Mouse (Mus musculus): Measurements from ENCODE around the gene Mmp23. TPM values are rescaled to one million over a fixed set of nuclear protein-coding genes. Genes with fewer than 3 reads are reported as not detected.

Gene Mmp23
- total RNA-seq, 2 experiments from 2014 or later = 4.1 to 5.4 TPM

- no peak for DNase-seq (ENCODE audit: extremely low spot score in 1 of 2, low spot score in 2 of 2)
- intact Hi-C loops (cut with DNase I) = no loop called here
- no peak overlapping the region for H3K27ac ChIP-seq
Observed at GRCm38 (mm10) chr4:155618321-155618720, 34.9 kb downstream of the Mmp23 start.

DNA sequence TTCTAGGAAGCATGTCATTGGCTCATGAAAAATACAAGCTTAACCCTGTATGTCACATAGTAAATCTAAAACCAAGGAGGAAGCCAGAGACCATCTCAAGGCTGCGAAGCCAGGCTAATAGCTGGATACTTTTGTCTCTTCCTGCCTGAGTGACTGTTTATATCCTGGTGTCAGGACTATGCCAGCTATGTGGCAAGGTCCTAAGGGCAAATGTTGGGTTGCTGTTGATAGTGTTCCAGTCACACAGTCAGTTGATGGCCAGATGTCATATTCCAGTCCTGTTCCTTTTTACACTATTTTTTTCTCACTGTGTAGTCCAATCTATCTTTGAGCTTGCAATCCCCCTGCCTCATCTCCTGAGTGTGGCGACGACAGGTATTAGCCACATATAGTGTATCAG is 39.9 kb downstream of the Mmp23 start:
- DNase-seq (ENCODE audit: extremely low spot score in 1 of 2, low spot score in 2 of 2) = no peak
- H3K4me3 ChIP-seq = no peak overlapping the region
- no peak for TF ChIP-seq CTCF (IDR thresholded peaks at IDR 0.05)
- peak overlapping the region; percentile 42; the same call in 1 of the 2 replicates for H3K27ac ChIP-seq
- intact Hi-C loops (cut with DNase I) = no loop called here

More at GRCm38 (mm10) chr4:155618321-155618720, 34.9 kb downstream of the Mmp23 start:
- no peak for TF ChIP-seq CTCF (IDR thresholded peaks at IDR 0.05)
- H3K4me3 ChIP-seq = no peak overlapping the region

DNA sequence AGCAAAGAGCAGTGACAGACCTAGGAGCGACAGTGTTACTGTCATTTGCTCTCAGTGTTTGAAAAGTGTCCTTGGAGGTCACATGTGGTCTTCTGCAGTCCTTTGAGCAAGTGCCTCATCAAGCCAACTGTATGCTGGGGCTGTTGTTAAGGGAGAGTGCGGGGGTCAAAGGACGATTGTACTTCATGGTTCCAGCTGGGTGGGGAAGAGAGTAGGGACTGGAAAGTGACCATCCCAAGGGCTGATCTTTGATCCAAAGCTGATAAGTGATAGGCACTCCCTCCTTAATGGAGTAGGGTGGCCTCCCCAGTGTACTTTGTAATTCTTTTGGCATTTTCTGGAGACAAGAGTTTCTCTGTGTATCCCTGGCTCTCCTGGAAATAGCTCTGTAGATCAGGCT is 41.3 kb downstream of the Mmp23 start:
- no peak for DNase-seq (ENCODE audit: extremely low spot score in 1 of 2, low spot score in 2 of 2)
- no peak for TF ChIP-seq CTCF (IDR thresholded peaks at IDR 0.05)
- intact Hi-C loops (cut with DNase I) = no loop called here
- Histone ChIP-seq H3K4me3 (no peak overlapping the region), H3K27ac (no peak overlapping the region)

- Histone ChIP-seq H3K4me3 (no peak overlapping the region), H3K27ac (no peak overlapping the region)
- intact Hi-C loops (cut with DNase I) = no loop called here
- TF ChIP-seq CTCF (IDR thresholded peaks at IDR 0.05) = no peak
- no peak for DNase-seq (ENCODE audit: extremely low spot score in 1 of 2, low spot score in 2 of 2)
Observed at GRCm38 (mm10) chr4:155606825-155607224, 46.4 kb downstream of the Mmp23 start.

GRCm38 (mm10) chr4:155605132-155605531 is 48.1 kb downstream of the Mmp23 start:
- no peak overlapping the region for H3K27ac ChIP-seq
- no peak overlapping the region for H3K4me3 ChIP-seq
- no peak for TF ChIP-seq CTCF (IDR thresholded peaks at IDR 0.05)
- intact Hi-C loops (cut with DNase I) = no loop called here
- no peak for DNase-seq (ENCODE audit: extremely low spot score in 1 of 2, low spot score in 2 of 2)

GRCm38 (mm10) chr4:155603801-155604200 is 49.4 kb downstream of the Mmp23 start:
- intact Hi-C loops (cut with DNase I) = no loop called here
- H3K27ac ChIP-seq = no peak overlapping the region

DNA sequence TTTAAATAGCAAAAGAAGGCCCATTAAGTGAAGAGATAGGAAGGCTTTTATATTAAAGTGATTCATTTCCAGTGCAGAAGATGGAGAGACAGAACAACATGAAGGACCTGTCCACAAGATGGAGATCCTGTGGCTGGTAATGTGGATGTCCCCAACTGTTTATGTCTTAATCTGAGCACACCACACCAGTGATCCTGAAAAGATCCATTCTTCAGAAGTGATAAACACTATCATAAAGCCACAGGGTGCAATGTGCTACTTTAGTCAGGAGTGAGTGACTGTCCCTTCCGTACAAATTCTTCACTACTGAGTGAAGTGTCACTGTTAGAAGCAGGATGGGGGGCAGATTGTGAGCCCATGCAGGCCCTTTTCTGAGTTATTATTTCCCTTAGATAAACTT is 50.4 kb downstream of the Mmp23 start:
- H3K4me3 ChIP-seq = peak overlapping the region; percentile 69
- no peak overlapping the region for H3K27ac ChIP-seq
- no peak for TF ChIP-seq CTCF (IDR thresholded peaks at IDR 0.05)

More at GRCm38 (mm10) chr4:155603801-155604200, 49.4 kb downstream of the Mmp23 start:
- no peak overlapping the region for H3K4me3 ChIP-seq
- no peak for DNase-seq (ENCODE audit: extremely low spot score in 1 of 2, low spot score in 2 of 2)
- no peak for TF ChIP-seq CTCF (IDR thresholded peaks at IDR 0.05)

GRCm38 (mm10) chr4:155601997-155602456 is 51.2 kb downstream of the Mmp23 start:
- Histone ChIP-seq H3K4me3 (peak overlapping the region; percentile 69), H3K27ac (peak overlapping the region; percentile 99)
- TF ChIP-seq CTCF (IDR thresholded peaks at IDR 0.05) = no peak
- no peak for DNase-seq (ENCODE audit: extremely low spot score in 1 of 2, low spot score in 2 of 2)
- intact Hi-C loops (cut with DNase I) = no loop called here

More for the DNA sequence above, 50.4 kb downstream of the Mmp23 start:
- no peak for DNase-seq (ENCODE audit: extremely low spot score in 1 of 2, low spot score in 2 of 2)
- intact Hi-C loops (cut with DNase I) = no loop called here

DNA sequence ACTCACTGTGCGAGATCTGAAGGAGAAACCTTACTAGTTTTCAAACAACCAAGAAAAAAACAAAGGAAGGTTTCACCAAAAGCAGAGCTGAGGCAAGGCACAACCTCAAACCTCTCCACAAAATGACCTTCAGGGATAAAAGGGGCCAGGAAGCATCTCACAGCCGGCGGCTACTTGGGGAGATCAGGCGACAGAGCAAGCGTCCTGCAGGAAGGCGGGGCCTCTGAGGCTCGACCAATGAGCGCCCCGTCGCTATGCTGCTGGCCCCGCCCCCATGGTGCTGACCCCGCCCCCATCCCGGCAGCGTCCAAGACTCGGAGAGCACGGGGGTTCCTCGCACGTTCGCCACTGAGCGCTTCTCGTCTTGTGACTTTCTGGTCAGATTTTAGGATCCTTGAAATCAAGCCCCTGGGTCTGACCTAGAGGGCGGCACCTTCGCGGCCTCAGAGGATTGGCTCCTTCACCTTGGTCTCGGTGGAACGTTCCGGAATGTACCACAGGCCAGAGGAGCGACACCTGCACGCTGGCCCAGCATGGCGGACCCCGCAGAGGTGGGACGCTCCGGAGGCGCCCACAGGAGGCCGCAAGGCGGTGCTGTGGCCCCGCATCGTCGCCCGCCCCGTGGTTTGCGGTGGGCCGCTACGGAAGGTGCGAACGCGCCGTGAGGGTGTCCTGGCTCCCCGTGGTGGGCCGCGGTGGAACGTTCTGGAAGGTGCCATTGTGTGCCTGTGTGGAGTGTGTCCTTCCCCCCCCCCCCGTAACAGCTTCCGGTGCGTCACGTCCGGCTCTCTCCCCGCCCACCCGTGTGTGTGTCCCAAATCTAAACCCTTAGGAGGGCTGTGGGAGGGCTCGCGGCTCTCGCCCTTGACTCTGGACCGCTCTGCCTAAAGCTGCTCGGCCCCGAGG is 51.8 kb downstream of the Mmp23 start, which contains the start of gene Slc35e2:
Gene Slc35e2, plus strand, starts transcription at position 326 of the 906 bp plus-strand sequence.
- intact Hi-C loops (cut with DNase I) = no loop called here
- peak; percentile 22 for TF ChIP-seq CTCF (IDR thresholded peaks at IDR 0.05)

More for the DNA sequence above, 51.8 kb downstream of the Mmp23 start, which contains the start of gene Slc35e2:
- peak within 1 kb of the TSS; percentile 99 for H3K27ac ChIP-seq
- peak; percentile 87 to 91 for DNase-seq (ENCODE audit: extremely low spot score in 1 of 2, low spot score in 2 of 2)
- H3K4me3 ChIP-seq = peak within 1 kb of the TSS; percentile 69

Other genes starting within 250 kb of the Mmp23 start
- gene Cfap74, start 244.2 kb downstream of the Mmp23 start, total RNA-seq (2021) = 10 to 100 TPM; 15.1 to 17.7 TPM
- 1 to 10 TPM; 1.7 to 1.9 TPM for gene Tmem52, start 184.3 kb downstream of the Mmp23 start, total RNA-seq (2021)
- gene Gnb1, start 162.0 kb downstream of the Mmp23 start, total RNA-seq (2021) = 100 to 1,000 TPM; 853 to 870 TPM
- 10 to 100 TPM; 55.9 to 58.2 TPM for gene Nadk, start 91.0 kb downstream of the Mmp23 start, total RNA-seq (2021)
- gene Slc35e2, start 52.0 kb downstream of the Mmp23 start, total RNA-seq (2021) = 10 to 100 TPM; 47.3 to 50.5 TPM
- gene Cdk11b, start 28.5 kb downstream of the Mmp23 start, total RNA-seq (2021) = 10 to 100 TPM; 46.8 to 56.0 TPM
- not detected for gene Gm10563, start 8.0 kb downstream of the Mmp23 start, total RNA-seq (2021)
- gene Mib2, start 15.8 kb upstream of the Mmp23 start, total RNA-seq (2021) = 100 to 1,000 TPM; 133 to 140 TPM
- 10 to 100 TPM; 26.2 to 33.4 TPM for gene Fndc10, start 41.0 kb upstream of the Mmp23 start, total RNA-seq (2021)
- gene Ssu72, start 51.4 kb upstream of the Mmp23 start, total RNA-seq (2021) = 10 to 100 TPM; 89.2 to 98.0 TPM
- gene Tmem240, start 81.4 kb upstream of the Mmp23 start, total RNA-seq (2021) = 10 to 100 TPM; 54.0 to 57.0 TPM
- gene Atad3a, start 107.7 kb upstream of the Mmp23 start, total RNA-seq (2021) = 10 to 100 TPM; 53.0 to 58.8 TPM
- gene Vwa1, start 121.3 kb upstream of the Mmp23 start, total RNA-seq (2021) = 10 to 100 TPM; 13.6 to 15.9 TPM
- gene Tmem88b, start 132.5 kb upstream of the Mmp23 start, total RNA-seq (2021) = 10 to 100 TPM; 16.4 to 16.8 TPM
- under 1 TPM in 1 of 2 experiments, not detected in 1; 0.29 TPM for gene Ankrd65, start 137.1 kb upstream of the Mmp23 start, total RNA-seq (2021)
- 10 to 100 TPM; 82.7 to 84.8 TPM for gene Mrpl20, start 149.5 kb upstream of the Mmp23 start, total RNA-seq (2021)
- gene Ccnl2, start 159.1 kb upstream of the Mmp23 start, total RNA-seq (2021) = 10 to 100 TPM; 74.8 to 83.4 TPM
- 100 to 1,000 TPM in 1 of 2 experiments, 10 to 100 TPM in 1; 98.5 to 101 TPM for gene Aurkaip1, start 177.9 kb upstream of the Mmp23 start, total RNA-seq (2021)
- 1 to 10 TPM; 5.9 to 8.0 TPM for gene Mxra8, start 186.3 kb upstream of the Mmp23 start, total RNA-seq (2021)
- 10 to 100 TPM; 94.0 to 96.3 TPM for gene Dvl1, start 194.0 kb upstream of the Mmp23 start, total RNA-seq (2021)
- under 1 TPM; 0.23 to 0.30 TPM for gene Tas1r3, start 210.0 kb upstream of the Mmp23 start, total RNA-seq (2021)
- gene Cptp, start 216.1 kb upstream of the Mmp23 start, total RNA-seq (2021) = 10 to 100 TPM; 21.7 to 28.9 TPM
- gene Ints11, start 216.2 kb upstream of the Mmp23 start, total RNA-seq (2021) = 10 to 100 TPM; 37.3 to 41.1 TPM
- gene Pusl1, start 238.4 kb upstream of the Mmp23 start, total RNA-seq (2021) = 10 to 100 TPM; 55.0 to 61.2 TPM
- 100 to 1,000 TPM; 139 to 152 TPM for gene Acap3, start 238.4 kb upstream of the Mmp23 start, total RNA-seq (2021)

Measured in left cerebral cortex, adult 2 months (tissue).